Mouse (Mus musculus): ENCODE measurements around the gene Nras.

Nras gene

GRCm38 (mm10) chr3:103058207-103059157, at the start of gene Nras:
Gene Nras (plus strand): TSS chr3:103058285.
- 2% methylated on average over 46 of the region's 46 CpGs for WGBS

- WGBS: 88% methylated on average over 2 of the region's 2 CpGs
Observed at GRCm38 (mm10) chr3:103017350-103017749, 40.7 kb upstream of the Nras start.

DNA sequence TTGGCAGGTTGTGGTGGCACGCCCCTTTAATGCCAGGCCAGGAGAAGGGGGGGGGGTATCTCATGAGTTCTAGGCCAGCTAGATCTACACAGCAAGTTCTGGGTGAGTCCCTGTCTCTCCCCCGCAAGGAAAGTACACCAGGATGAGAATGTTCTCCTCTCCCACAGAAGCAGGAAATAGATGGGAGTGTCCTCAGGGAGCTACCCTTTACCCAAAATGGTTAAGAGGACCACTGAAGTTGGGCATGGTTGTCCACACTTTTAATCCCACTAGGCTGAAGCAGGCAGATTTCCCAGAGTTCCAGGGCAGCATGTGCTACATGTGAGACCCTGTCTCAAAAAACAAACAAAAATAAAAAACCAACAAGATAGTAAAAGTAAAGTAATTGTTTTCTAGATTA, 38.6 kb upstream of the Nras start:
- WGBS: 90% methylated on average over 2 of the region's 2 CpGs

GRCm38 (mm10) chr3:103020249-103020942, 37.7 kb upstream of the Nras start, which contains the start of gene Csde1:
Gene Csde1 (plus strand): TSS chr3:103020426.
- under 1% methylated on average over 55 of the region's 55 CpGs for WGBS

DNA sequence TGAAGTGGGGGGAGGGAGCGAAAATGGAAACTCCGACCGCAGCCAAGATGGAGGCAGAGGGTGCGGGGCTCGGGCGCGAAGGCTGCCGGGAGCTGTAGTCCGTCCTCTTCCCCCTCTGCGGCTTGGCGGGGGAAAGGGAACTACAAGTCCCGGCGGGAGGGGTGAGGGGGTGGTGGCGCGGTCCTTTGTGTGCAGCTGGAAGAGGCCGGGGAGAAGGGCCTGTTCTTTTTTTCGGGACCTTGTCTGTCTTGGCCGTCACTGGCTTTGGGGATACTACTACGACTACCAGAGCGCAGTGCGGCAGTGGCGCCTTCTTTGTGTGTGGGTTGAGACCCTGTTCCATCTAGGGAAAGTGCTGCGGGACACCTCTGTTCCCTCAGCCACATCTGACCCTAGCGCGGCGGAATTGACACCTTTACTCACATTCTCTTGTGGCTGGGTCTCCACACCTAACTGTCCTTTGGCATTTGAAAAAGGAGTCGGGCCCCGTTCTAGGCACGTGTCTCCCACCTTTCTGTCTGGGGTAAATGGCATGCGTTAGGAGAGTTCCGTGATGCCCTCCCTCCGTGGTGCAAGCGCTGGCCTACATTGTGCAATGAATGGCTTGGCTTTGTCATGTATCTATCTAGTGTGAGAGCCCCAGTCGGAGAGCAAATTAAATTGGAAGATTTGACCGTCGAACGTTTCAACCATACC, 37.0 kb upstream of the Nras start:
- WGBS: 1% methylated on average over 37 of the region's 37 CpGs

GRCm38 (mm10) chr3:103026174-103026573, 31.9 kb upstream of the Nras start:
- WGBS: 93% methylated on average over 1 of the region's 1 CpGs

GRCm38 (mm10) chr3:103040285-103040684, 17.8 kb upstream of the Nras start:
- WGBS: 90% methylated on average over 6 of the region's 6 CpGs

GRCm38 (mm10) chr3:103040861-103041379, 17.2 kb upstream of the Nras start:
- 67% methylated on average over 1 of the region's 1 CpGs for WGBS

DNA sequence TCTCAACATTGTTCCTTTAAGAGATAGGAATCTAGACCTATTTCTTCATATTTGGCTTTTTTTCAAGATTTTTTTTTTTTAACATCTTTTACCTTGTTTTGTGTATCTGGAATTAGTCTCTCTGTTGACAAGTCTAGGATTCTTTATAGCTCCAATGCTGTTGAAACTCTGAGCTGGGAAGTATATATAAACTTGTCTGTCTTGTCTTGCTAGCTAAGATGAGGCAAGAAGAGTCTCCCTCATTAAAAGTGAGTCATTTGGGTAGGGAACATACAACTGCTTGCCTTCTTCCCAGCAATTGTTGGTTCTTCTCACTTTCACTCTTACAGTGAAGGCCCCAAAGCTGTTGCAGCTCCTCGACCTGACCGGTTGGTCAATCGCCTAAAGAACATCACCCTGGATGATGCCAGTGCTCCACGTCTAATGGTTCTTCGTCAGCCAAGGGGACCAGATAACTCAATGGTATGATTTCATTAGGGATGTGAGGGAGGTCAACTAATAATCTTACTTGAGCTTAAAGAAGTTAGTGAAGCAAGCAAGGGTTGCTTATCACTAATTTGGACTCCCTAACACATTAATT, 2.0 kb upstream of the Nras start:
- 90% methylated on average over 5 of the region's 5 CpGs for WGBS

- WGBS: 2% methylated on average over 10 of the region's 10 CpGs
Observed at GRCm38 (mm10) chr3:103057752-103058151, 333 bp upstream of the Nras start.

DNA sequence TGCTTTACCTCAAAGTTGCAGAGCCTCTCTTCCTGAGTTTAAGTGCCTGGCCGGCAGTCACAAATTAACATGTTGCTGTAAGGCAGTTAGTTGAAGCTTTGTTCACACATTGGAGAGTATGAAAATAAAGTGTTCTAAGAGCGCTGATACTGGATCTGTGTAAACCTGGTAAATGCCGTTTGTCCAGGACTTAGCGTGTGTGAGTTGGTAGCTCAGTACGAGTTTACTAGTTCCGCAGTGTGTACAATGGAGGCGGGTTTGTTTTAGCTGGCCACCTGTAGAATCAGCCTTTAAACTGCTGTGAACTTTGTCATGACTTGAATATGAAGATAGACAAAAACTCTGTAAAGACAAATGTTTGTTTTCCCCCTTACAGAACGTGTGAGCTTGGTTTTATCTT, 8.8 kb downstream of the Nras start:
- 85% methylated on average over 8 of the region's 8 CpGs for WGBS

DNA sequence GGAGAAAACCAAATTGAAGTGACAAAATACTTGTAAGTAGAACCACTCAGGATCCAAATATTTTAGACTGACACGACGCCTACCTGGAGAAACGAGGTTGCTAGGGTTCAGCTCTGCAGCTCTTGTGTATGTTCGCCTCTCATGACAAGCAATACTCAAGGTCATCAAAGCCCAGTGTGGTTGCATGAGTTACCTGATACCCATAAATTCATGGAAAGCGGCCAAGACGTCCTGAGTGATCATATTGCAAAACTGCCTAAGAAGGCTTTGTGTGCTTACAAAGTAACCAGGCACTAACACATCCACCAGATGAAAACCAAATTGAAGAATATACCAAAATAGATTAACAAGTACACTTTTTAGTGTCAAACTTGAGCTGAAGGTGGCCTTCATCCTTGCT, 10.9 kb downstream of the Nras start:
- 93% methylated on average over 6 of the region's 6 CpGs for WGBS

GRCm38 (mm10) chr3:103073771-103074170, 15.7 kb downstream of the Nras start, which contains the start of gene Ampd1:
Gene Ampd1 (plus strand): TSS chr3:103074014.
- 70% methylated on average over 5 of the region's 5 CpGs for WGBS

DNA sequence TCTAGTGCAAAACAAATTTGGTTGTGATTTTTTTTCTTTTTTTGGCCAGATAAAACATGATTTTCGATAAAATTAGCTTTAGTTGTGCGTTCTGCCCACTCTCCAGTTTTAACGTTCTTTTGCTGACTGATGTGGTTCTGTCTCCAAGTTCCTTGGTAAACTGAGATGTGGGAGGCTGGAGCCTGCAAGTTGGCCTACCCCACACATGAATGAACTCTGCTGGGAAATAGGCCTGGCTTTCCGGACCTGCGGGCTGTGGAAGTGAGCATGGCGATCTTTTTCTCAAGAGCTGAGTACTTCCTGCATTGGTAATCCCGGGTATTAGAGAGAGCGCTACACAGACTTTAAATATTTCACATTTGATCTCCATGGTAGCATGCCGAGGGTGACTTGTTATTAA, 17.8 kb downstream of the Nras start:
- WGBS: 72% methylated on average over 9 of the region's 9 CpGs

GRCm38 (mm10) chr3:103076476-103076875, 18.4 kb downstream of the Nras start:
- 90% methylated on average over 9 of the region's 9 CpGs for WGBS

DNA sequence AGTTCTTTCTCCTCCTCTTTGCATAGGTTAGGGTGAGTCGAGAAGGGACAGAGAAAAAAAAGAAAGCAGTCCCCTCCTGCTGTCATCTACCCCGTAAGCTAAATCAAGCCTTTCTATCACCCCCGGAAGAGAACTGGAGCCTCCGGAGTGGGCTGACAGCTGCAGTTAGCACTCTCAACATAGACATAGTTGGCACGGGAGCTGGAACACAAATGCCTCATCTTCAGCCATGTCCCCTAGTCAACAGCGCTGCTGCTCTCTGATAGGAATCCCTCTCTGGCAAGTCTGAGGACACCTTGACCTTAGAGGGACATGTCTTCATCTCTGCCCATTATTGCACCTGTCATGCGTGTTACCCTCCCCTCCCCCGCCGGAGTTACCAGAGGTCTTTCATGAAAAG, 21.2 kb downstream of the Nras start:
- 62% methylated on average over 9 of the region's 9 CpGs for WGBS

- WGBS: 50% methylated on average over 11 of the region's 11 CpGs
Observed at GRCm38 (mm10) chr3:103081051-103081450, 23.0 kb downstream of the Nras start.

- WGBS: 77% methylated on average over 17 of the region's 17 CpGs
Observed at GRCm38 (mm10) chr3:103081861-103082453, 23.9 kb downstream of the Nras start.

- 67% methylated on average over 5 of the region's 5 CpGs for WGBS
Observed at GRCm38 (mm10) chr3:103082761-103083160, 24.7 kb downstream of the Nras start.

GRCm38 (mm10) chr3:103085986-103086385, 27.9 kb downstream of the Nras start:
- 87% methylated on average over 3 of the region's 3 CpGs for WGBS

DNA sequence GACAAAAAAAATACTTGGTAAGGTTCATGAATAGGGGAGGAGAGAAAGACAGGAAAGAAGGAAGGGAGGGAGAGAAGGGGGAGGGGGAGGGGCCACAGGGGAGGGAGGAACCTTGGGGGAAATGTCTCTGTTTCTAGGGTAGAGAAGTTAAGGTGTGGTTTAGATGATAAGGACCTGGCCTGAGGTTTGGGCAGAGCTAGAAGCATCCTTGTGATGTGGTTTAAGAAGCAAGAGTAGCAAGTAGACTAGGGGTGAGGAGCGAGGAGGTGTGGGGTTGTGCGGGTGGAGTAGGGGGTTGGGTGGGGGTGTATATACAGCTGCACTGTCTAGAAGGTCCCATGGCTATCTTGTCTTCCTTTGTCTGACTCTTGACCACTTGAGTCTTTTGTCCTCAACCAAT, 33.7 kb downstream of the Nras start:
- WGBS: 100% methylated on average over 2 of the region's 2 CpGs
